Mouse (Mus musculus): Measurements from ENCODE around the gene Islr.
"Not testable (repeated sequence)": the region's sequence is repeated elsewhere in the genome, so short reads cannot be mapped to it uniquely, and the experiment has no call there.

Islr gene

DNA sequence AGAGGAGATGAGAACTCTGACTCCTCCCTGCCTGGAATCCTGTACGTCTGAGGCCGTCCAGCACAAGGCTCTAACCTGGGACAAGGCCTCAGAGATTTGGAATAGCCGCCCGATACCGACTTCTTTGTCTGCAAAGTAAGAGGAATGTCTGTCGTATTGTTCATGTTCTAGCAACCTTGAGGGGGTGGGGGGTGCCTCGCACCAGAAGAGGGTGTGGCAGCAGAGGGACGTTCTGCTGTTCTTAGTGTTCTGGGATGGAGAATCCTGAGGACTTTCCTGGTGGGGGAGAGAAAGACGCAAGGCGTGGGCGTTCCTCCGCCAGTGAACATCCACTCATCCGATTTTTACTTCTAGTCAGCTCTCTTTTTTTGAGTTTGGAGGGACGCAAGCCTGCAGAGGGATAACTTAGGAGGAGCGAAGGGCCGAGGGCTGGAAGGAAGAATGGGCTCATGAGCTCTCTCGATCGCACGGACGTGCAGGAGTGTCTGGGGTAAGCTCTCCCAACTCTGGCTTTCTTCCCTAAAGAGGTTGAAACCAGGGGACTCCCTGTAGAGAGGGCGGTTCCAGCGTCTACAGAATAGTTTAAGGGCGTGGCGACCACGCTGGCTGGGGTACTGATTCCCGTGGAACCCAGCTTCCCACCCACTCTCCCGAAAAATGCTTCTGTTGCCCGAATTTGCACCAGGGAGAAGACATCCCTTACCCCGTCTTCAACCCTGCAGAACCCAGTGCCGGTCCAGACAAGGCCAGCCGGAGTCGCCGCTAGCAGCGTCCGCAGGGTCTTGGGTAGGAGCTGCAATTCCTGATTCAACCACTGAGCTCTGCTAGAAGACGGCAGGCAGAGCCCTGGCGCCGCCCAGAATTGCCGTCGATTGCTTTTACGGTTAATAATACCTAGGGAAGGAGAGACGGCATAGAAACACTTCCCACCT lies at the start of gene Islr, which contains the start of gene Islr2:
Gene Islr (minus strand): TSS at position 791 of the 932 bp plus-strand sequence.
Gene Islr2 (minus strand): TSS at position 804 of the 932 bp plus-strand sequence.
- in situ Hi-C loops (cut with MseI, MboI), result loop anchor here (5.0 kb wide), 2 partner anchors 151 to 166 kb away; no protein-coding TSS in a partner anchor

DNA sequence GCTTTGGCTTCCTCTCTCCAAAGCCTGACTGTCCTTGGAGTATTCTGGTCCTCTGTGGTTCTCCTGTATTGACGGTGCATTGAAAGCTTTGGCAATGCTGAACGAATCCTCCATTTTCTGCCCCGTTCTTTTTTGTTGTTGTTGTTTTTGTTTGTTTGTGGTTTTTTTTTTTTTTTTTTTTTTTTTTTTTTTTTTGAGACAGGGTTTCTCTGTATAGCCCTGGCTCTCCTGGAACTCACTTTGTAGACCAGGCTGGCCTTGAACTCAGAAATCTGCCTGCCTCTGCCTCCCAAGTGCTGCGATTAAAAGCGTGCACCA lies 49.7 kb upstream of the Islr start:
- in situ Hi-C loops (cut with MseI, MboI), result not testable (repeated sequence)

DNA sequence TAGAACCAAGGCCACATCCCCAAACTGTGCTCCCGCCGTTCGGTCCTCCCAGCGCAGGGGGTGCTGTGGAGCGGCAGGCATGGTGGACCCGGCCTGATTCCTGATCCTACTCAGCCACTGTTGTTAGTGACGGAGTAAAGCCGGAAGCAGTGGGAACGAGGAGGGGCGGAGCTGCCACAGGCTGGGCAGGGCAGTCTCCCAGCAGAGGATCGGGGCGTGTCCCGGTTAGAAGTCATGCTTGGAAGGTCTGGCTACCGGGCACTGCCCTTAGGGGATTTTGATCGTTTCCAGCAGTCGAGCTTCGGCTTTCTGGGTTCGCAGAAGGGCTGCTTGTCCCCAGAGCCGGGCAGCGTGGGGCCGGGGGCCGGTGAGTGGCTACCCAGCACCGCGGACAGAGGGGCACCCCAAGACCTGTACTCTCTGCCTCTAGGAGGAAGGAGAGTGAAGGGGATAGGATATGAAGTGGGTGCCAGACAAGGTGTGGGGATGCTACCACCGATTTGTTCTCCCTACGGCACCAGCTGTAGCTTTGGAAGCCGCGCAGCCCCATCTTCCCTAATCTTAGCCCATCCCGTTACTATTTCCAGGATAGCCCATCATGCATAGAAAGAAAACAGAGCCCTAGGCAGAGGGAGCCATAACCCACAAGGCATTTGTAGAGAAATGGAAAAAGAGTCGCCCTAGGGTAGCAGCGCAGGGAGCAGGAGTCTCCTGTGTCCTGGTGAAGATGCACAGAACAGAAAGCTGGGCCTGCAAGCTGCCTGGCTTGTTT lies 49.1 kb upstream of the Islr start, which contains the start of gene Stoml1:
Gene Stoml1 (plus strand): TSS at position 132 of the 772 bp plus-strand sequence.
- in situ Hi-C loops (cut with MseI, MboI), result no loop called here

DNA sequence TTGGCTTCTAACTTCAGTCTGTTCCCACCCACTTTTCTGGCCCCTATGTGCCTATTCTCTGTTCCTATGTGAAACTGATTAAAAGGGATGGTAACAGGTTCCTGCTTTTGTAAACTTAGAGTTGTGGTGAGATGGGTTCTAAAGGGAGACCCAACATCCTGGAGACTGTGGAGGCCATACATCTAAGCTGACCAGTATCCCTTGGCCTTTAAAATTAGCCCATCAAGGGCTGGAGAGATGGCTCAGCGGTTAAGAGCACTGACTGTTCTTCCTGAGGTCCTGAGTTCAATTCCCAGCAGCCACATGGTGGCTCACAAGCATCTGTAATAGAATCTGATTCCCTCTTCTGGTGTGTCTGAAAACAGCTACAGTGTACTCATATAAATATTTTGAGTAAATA lies 46.6 kb upstream of the Islr start:
- in situ Hi-C loops (cut with MseI, MboI), result not testable (repeated sequence)

DNA sequence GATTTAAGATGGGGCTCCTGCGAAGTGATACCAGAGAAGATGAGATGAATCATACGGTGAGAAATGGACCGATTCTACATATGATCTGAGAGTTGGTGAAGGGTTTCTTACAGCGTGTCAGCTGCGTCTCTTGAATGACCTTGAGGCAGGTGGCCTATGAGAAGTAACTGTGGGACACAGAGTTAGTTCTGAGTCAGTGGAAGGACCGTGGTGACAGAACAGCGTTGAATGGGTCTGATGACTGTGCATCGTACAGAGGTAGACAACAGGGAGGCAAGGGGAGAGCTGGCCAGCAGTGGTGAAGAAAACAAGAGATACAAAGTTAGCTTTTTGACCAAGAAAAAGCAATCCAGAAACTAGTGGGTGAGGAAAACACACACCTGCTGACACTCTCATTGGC lies 46.2 kb upstream of the Islr start:
- in situ Hi-C loops (cut with MseI, MboI), result no loop called here

DNA sequence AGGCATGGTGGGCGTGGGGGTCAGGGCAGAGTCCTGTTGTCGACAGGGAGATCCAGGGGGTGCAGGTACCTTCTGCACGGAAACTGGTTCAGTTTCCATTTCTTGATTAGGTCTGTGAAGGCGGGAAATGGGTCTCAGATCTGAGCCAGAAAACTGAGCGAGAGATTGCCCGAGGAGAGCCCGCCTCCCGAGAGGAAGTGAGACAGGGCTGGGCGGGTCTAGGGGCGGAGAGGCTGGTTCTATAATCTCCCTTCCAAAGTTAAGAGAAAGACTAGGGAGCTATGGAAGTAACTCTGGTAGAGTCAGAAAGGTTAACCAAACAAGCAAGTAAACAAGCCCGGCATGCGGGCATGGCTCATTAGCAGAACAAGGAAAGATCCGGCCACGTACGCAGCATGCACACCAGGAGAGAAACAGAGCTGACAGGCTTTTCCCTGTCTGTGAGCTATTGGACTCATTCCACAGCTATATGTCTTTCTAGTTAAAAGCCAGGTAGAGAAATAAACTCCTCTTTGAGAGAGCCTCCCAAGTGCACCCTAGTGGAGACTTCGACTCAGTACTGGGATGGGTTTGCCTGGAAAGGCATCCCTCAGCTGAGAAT lies 45.6 kb upstream of the Islr start, which contains the start of gene Pml:
Gene Pml (minus strand): TSS at position 195 of the 601 bp plus-strand sequence.
- in situ Hi-C loops (cut with MseI, MboI), result no loop called here

DNA sequence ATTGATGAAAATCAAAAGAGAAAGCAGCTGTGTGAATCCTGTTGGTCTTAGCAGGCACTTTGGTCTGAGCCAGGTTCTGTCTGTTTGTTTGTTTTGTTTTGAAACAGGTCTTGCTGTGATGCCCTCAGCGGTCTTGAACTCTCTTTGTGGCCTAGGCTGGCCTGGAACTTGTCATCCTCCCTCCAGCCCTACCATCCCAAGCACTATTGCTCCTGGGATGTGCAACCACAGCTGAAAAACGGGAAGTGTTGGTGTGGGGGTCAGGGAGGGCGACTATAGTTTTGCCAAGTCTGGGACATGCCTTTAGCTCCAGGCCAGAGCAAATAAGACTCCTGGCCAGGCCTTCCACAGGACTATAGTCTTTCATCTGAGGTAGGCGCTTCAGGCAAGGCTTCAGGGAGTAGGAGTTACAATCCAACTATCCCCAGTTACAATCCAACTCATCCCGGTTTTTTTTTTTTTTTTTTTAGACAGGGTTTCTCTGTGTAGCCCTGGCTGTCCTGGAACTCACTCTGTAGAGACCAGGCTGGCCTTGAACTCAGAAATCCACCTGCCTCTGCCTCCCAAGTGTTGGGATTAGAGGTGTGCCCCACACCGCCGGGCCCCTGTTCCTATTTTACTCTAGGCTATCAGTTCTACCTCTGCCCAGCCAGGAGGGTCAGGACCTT lies 44.8 kb upstream of the Islr start:
- in situ Hi-C loops (cut with MseI, MboI), result no loop called here

DNA sequence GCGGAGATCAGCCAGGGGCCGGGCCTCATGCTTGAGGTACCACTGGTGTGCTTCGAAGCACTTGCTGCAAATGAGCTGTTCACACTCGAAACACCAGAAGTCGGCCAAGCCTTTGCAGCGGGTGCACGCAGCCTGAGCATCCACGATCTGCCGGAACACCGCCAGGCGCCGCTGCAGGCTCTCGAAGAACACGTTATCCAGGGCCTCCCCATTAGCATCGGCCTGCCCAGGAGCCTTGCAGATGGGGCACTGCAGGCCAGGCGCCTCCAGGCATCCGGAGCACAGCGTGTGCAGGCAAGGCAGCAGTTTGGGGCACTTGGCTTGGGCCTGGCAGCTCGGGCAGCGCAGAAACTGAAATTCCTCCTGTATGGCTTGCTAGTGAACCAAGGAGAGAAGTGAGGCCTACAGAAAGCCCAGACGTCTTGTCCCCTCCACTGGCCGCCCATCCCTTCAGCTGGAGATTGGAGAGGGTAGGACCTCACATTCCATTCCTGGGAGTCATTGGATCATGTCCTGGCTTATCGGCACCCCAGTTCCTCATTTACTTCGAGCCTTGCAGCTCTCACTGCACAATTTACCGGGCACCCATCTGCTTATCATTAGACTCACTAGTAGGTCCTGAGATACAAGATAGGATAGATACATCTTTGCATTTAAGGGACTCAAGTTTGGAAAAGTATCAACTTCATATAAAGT lies 43.1 kb upstream of the Islr start:
- in situ Hi-C loops (cut with MseI, MboI), result no loop called here

DNA sequence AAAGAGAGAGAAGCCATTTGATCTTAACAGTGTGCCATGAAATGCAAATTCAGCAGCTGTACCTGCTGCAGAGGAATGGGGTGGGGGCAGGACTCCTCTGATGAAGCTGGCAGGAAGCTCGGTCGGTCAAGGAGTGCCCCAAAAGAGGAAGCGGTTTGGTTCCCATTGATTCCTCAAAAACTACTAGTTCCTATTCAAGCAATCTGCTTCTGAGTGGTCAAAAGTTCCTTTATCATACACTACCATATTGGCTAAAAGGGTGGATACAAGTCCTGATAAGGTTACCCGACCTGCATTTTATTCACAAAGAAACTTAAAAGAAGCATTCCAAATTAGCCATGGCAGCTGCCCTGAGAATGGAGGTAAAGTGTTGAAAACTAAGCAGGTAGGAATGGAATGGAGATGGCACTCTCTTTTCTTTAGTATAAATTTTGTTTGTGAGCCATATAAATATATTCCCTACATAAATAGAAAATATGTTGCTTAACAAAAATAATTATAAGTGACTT lies 42.0 kb upstream of the Islr start:
- in situ Hi-C loops (cut with MseI, MboI), result no loop called here

DNA sequence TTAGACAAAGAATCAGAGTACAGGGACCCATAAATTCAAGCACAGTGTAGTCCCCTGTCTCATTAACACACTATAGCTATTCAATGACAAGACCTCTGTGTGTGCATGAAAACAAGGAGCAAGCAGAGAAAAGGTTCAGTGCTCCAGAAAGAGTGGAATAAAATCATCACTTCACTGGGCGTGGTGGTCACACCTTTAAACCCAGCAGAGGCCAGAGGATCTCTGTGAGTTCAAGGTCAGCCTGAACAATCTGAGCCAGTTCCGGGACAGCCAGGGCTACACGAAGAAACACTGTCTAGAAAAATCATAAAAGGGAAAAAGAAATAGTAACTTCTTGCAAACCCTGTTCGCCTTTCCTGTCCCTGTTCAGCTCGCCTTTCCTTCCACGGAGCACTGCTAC lies 39.6 kb upstream of the Islr start:
- in situ Hi-C loops (cut with MseI, MboI), result no loop called here

DNA sequence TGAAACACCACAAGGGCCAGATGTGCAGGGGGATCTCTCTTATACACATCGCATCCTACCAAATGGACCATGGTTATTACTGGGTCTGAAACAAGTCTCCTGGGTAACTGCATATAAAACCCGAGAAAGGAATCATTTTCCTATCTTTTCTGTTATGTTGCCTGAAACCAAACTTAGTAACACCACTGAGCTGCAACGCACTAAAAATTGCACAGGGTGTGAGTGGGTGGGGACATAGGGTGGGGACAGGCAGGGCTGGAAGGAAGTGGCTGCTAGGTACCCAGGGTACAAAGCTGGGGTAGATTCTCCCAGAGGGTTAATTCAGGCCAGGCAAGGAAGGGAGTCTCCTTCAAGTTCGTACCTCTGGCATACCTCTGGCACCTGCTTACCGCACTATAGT lies 38.6 kb upstream of the Islr start:
- in situ Hi-C loops (cut with MseI, MboI), result no loop called here

DNA sequence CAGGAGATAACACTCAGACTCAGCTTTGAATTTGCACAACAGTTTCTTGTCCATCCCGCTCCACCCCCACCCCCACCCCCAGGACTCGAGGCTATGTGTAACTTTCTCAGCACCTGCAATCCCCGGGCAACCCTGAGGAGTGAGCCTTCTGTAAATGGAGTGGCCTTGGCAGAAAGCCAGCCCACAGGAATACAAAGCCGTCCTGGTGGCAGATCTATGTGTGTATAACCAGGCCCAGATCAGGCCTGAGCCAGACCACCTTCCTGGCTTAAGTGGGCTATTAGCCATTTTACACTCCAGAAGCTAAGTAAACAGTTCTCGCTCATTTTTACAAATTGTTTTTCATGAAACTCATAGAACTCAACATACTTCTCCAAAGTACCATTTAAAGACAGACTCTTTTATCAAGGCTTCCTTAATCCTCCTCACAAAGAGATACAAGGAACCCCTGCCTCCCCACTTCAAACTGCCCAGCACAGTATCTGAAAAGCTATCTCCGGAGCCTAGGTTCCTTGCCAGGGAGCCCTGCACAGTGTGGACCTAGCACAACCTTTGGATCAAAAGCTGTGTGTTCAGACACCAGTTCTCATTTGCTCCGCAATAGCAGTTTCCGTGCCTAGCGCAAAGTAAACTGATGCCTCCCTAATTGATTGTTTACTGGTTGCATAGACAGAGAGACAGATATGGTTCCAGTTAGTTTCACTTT lies 37.8 kb upstream of the Islr start:
- in situ Hi-C loops (cut with MseI, MboI), result no loop called here

DNA sequence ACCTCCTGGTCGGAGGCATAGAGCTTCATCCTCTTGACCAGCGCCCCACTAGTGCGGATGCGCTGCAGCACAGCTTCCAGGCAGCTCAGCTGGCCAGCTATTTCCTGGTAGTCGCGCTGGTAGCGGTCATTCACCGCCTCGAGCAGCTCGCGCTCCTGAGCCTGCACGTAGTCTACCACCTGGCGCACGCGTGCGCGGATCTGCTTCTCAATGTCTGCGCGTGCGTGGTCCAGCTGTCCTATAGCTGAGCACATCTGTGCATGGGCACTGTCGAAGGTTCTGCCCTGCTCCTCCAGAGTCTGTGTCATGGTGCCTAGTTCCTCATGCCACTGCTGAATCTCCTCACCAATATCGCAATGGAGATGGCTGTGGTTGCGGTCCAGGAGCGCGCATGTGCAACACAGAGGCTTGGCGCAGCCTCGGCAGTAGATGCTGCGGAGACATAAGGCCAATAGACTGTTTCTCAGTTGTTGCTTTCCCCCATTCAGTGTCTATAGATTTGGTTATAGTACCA lies 30.5 kb upstream of the Islr start:
- in situ Hi-C loops (cut with MseI, MboI), result no loop called here

DNA sequence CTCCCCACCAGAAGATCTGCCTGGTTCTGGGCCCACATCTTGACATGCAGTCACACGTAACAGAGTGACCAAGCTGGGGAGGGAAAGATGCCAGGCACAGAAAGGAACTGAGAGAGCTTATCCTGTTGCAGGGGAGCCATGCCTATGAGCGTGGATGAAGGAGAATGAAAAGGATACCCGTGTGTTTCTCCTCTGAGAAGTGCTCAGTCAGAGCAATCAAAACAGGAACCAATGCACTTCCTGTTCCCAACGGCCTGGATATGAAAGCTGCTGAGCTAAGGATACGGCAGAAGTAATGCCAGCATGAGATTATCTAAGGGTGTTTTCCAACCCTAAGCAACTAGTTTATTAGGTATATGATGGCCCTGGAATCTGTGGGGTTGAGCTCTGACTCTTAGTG lies 28.3 kb upstream of the Islr start:
- in situ Hi-C loops (cut with MseI, MboI), result no loop called here

DNA sequence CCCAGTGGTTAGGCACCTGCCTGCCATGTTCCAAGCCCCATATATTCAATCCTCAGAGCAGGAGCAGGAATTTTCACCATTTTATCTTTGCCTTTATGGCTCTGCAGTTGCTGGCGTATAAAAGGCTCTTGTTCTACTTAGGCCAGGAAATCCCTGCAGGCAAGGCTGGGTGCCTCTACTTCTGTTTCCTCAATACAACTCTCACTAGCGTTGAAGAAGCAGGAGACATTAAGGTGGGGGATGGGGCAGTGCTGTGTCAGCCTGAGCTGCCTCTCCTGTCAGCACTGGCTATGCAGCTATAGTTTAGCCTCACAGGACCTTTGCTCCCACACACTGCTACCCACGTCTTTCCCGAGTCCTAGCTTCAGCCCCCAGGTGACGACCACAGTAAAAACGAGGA lies 27.6 kb upstream of the Islr start:
- in situ Hi-C loops (cut with MseI, MboI), result no loop called here

DNA sequence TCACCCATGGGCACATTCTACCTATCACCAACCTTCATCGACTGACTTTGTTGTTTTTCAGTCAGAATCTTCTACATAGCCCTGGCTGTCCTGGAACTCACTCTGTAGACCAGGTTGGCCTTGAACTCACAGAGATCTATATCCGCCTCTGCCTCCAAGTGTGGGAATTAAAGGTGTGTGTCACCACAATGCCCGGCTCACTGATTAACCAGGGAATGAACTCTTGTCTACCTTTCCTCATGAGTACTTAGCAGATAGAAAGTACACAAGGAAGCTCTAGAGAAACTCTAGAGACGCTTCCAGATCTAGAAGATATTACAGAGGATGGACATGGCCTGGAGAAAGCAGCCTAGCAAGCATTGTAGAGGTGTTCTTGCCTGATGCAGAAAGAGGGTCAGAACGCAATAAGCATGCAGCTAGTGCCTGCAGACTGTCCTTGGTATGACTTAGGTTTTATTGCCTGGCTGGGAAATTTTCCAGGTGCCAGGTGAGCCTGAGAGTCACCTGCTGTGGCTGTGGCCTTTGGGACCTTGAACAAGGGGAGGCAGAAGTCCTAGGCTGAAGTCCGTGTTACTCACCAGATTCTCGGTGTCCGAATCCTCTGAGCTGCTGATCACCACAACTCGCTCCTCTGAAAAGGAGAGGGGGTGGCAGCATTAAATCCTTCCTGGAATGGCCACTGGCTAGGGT lies 24.8 kb upstream of the Islr start:
- in situ Hi-C loops (cut with MseI, MboI), result no loop called here

DNA sequence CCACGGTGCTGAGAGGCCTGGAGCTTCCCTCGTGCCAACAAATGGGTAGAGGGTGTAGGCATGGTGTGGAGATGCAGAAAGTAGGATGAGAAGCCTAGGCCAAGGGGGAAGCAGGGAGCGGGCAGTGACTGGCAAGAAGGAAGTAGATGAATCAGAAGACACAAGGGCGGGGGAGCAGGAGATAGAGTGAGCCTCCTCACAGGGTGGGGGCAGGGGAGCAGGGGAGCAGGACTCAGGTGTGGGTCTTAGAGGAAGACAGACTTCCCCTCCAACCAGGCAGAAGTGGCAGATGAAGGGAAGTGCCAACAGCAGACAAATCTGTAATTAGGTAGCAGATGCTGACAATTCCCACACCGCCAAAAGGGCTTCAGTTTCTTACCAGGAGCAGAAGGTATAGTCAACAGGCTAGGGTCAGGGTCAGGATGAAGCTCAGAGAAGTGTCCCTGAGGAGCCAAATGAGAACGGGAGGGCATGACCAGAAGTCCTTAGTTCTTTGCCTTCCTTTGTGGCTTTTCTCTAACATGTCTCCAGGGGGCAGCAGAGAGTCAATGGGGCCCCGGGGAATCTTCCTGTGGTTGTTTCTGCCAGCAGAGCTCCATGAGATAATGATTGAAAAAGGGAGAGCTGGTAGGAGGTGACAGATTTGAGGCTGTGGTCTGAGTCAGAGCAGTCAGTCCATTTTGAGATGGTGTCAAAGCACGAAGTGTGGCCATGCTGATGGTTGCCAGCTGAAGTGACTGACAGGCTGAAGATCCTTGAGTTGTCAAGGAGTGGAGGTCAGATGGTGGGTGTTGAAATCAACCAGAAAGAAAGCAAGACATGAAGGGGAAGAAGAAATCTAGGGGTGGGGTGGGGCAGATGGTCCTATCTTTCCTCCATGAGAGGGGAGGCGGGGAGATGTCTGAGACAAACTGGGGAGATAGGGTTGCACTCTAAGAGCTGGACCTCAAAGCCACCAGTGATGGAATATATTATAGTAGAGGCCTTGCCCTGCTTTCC lies 22.1 kb upstream of the Islr start:
- in situ Hi-C loops (cut with MseI, MboI), result no loop called here

DNA sequence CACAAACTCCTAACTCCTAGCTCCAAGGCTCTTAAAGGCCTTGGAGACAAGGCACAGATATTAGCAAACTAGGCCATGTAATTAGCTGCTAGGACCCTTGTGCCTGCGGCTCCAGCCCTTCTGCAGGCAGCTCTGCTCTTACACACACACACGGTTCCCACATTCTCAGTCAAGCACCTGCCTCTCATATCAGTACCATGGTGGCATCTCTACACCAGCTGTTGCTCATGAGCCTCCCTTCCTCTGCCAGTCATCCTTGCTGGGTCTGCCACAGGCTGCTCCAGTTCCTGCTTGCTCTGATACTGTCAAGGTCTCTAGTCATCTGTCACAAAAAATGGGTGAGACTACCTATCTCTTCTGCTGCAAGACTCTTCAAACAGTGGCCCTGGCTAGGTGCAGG lies 20.2 kb upstream of the Islr start:
- in situ Hi-C loops (cut with MseI, MboI), result no loop called here
